Mouse (Mus musculus): ENCODE data around the gene Aqp1.
A peak's percentile ranks its signal among the peaks of the same experiment; 100 is the strongest.

Aqp1 gene

DNA sequence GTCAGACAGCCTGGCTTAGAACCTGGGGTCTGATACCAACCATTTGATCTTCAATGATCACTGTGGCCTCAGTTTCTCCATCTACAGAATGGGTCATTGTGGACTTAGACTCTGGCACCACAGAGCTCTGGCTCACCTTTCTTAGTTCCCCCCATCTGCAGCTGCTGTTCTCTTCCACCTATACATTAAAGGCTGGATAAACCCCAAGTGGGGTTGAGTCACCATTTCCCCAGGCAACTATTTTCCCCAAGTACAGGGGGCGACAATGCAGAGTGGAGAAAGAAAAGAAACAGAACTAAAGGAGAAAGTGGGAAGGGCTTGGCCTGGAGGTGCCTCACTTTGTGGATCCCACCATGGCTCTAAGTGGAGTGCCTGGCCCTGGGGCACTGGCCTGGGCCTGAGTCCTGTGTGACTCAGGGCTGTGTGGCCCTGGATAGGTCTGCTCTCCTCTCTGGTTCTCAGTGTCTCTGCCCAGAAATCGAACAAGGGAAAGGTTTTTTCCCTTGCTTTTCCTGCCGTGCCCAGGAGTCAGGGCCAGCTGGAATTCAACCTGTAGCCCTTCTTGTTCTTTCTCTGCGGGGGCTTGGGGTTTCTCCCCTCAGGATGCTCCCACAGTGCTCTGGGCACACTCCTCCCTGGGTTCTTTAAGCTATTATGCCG is 20.9 kb downstream of the Aqp1 start:
- no peak for DNase-seq (ENCODE audit: low spot score)

DNA sequence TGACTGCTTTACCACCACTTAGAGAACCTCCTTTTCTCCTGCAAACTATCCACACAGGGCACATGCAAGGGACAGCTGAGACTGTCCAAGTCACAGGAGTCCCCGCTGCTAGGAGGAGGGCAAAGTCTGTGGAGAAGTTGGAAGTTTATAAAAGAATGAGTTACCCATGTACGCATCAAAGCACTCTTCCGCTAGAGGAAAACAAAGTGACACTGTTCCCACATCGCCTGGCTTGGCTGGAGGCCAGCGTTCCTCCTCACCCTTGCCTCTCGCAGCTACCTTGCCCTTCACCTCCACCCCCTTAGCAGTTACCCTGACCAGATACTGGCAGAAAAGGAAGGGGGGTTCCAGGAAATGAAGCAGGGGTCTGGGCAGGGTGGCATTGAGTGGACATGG is 21.4 kb downstream of the Aqp1 start:
- no peak for DNase-seq (ENCODE audit: low spot score)

DNA sequence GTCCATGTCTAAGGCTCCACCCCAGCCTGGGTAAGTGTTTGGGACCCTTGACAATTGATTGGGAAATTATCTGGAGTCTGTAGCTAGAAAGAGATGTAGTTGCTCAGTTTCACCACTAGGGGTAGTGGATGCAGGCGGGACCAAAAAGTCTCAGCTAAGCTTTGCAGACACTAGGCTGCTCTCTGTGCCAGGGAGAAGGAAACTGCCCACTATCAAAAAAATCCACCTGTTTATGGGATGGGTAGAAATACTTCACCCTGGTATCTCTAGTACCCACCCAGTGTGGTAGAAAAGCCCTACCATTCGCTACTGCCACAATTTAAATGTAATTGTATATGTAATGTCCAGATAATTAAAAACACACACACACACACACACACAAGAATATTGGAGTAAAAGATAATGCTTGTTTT is 22.5 kb downstream of the Aqp1 start:
- peak; percentile 50 for DNase-seq (ENCODE audit: low spot score)

DNA sequence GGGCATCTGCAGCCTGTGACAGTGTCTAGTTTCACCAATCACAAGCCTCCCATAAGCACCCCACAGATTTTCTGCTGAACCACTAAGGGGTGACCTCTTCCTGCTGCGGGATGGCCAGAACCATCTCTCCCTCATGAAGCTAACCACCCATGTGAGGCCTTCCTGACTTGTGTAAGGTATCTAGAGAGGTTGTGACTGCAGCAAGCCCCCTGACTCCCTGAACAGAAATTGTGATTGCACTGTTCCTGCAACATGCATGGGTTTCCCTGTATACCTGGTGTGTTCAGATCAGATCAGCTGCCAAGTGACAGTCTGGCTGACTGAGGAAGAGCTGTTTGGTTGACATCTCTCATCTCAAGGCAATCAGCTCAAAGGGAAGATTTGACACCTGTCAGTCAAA is 26.4 kb downstream of the Aqp1 start:
- DNase-seq (ENCODE audit: low spot score), result no peak

DNA sequence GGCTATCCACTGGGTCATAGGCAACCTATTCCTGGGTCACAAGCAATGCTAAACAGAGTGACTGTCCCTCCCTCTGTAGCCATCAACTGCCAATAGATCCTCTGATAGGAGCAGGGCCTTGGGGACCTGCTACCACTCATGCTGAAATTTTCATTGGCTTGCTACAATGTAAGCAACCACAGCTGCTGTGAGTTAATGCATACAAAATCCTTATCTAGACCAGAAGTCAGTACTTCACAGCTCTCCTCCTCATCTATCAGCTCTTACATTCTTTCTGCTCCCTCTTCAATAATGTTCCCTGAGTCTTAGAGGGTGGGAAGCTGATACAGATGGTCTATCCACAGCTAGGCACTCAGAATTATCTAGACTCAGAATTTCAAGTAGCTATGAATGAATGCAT is 30.9 kb downstream of the Aqp1 start:
- DNase-seq (ENCODE audit: low spot score), result no peak

DNA sequence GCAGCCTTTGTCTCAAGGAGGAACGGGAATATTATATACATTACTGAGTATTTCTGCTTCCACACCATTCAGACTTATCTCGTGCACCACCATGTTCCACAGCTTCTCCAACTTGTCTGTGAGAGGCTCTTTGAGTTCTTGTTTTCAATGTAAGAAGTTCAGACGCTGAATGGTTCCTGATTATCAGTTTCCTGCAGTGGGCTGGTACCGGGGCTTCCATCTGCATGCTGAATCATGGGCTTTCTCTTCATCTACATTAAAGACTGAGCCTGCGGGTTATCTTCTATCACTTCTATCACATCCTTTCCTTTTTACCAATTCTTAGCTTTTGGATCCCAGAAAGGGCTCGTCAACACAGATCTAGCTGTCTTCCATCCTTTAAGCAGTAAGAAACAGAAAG is 34.6 kb downstream of the Aqp1 start:
- DNase-seq (ENCODE audit: low spot score), result no peak

DNA sequence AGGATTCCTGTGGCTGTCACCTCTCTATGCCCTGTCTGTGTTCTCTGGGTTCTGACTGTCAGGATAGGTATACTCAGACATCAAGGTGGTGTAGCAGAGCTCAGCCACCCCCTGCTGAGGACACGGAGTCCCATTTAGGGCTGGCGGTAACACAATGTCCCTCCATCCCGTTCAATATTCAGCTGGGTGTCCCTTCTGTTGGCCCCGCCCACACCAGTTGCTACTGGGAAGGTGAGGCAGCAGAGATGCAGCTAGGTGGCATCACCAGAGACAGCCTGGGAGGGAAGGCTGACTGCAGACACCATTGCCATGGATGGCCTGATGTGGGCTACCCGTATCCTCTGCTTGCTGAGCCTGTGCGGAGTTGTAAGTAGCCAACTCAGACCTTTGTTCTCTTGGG is 39.8 kb downstream of the Aqp1 start, which contains the start of gene Ghrhr:
Gene Ghrhr (plus strand): TSS at position 220 of the 400 bp plus-strand sequence.
- no peak for DNase-seq (ENCODE audit: low spot score)

DNA sequence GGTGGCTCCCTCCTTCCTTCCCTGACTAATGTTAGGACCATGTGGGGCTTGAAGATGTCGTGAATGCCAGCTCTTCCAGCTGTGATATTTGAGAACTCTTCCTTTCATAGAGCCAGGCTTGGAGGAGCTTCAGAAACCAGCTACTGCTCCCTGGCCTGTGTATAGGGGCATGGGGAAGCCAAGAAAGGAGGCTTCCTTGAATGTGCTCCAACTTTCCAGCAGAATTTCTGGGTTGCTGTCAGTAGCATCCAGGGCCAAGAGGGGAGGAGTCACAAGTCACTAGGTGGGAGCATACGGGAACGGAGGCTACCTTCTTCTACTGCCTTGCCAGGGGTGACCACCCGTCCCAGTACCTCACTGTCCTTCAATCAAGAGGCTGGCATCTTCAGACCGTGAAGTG is 40.3 kb downstream of the Aqp1 start:
- peak; percentile 48 for DNase-seq (ENCODE audit: low spot score)

DNA sequence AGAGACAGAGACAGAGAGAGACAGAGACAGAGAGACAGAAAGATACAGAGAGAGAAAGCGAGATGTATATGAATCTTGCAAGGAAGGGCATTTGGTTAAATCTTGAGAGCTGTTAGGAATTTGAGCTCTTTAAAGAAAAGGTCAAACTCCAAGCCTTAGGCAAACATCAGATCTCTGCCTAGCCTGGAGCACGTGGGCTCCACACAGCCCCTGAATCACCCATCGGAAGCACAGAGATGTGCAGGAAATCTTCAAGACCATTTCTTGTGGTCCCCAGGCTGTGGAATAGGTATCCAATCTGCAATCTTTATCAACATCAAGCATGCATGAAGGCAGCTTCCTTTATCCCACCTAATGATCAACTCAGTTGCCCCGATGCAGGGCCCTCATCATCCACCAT is 41.2 kb downstream of the Aqp1 start:
- no peak for DNase-seq (ENCODE audit: low spot score)

DNA sequence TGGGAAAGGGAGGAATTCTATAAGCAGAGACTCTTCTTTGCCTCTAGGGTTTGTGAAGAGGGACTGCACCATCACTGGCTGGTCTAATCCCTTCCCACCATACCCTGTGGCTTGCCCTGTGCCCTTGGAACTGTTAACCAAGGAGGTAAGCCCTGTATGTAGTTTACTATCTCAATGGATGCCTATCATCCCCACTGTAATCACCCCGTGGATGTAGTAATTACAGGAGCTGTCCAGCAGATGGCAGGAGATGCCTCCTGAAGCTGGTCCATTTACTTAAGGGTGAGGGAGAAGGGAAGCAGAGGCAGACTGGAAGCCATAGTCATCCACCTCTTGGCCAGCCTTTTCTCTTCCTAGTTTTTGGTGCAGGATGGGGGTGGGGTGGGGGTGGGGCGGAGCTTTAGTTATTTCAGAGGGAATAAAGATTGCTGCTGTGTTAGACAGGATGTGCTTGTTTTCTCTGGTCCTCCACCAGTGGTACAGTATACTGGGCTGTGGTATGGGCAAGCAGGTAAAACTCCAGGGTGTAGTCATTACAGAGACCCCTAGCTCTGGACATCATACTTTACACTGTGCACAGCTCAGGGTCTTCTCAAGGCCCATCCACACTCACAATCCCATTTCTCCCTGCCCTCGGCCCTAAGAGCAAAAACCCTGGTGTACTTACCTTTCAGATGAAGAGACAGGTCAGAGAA is 43.6 kb downstream of the Aqp1 start:
- DNase-seq (ENCODE audit: low spot score), result peak; percentile 31

DNA sequence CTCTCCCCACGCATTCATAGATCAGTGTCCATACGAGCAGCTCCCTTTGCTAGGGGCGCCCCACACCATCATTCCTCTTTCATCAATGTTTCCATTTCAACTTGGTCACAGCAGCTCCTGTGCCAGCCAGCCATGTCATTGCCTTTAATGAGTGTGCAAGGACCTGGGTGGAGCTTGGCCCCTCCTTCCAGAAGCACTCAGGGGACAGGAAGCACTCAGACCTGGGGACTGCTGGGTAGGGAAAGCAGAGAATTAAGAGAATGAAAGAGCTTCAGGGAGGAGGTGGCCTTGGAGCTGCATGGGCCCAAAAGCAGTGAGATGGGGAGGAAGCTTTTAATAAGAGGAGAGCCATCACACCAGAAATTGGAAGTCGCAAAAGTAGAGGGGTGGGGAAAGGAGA is 45.7 kb downstream of the Aqp1 start:
- no peak for DNase-seq (ENCODE audit: low spot score)

DNA sequence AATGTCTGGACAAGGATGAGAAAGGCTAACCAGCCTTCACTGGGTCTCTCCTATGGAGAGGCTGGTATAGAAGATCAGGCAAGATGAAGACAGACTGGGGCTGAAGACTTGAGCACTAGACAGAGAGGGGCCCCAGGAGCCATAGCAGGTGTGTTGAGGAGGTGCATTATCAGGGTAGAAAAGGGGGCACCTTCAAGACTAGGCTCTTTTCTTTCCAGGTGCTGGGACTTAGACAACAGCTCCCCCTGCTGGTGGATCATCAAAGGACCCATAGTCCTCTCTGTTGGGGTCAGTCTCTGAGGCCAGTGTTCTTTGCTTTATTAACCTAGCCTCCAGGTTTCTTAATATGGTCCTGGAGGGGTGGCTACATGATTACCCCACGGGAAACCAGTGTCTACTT is 47.7 kb downstream of the Aqp1 start:
- peak; percentile 82 for DNase-seq (ENCODE audit: low spot score)

DNA sequence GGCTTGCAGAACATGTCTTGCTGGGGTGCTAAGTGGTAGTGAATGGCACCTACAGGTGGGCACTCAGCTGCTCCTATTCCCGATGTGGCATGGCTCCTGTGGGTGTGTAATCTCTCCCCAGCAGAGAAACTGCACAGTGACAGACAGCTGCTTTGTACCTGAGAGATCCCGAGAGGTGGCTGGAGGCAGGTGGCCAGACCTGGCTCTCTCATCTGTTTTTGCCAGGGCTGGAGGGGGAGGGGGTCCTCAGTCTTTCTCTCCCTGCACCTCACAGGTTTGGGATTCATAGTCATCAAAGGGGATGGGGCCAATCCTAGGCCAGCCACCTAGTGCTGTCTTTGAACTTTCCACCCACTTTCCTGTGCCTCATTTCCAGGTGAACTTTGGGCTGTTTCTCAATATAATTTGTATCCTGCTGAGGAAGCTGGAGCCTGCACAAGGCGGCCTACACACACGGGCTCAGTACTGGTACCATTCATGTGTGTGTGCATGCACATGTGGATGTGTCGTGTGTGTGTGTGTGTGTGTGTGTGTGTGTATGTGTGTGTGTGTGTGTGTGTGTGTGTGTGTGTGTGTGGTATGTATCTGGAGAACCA is 48.2 kb downstream of the Aqp1 start:
- DNase-seq (ENCODE audit: low spot score), result no peak

DNA sequence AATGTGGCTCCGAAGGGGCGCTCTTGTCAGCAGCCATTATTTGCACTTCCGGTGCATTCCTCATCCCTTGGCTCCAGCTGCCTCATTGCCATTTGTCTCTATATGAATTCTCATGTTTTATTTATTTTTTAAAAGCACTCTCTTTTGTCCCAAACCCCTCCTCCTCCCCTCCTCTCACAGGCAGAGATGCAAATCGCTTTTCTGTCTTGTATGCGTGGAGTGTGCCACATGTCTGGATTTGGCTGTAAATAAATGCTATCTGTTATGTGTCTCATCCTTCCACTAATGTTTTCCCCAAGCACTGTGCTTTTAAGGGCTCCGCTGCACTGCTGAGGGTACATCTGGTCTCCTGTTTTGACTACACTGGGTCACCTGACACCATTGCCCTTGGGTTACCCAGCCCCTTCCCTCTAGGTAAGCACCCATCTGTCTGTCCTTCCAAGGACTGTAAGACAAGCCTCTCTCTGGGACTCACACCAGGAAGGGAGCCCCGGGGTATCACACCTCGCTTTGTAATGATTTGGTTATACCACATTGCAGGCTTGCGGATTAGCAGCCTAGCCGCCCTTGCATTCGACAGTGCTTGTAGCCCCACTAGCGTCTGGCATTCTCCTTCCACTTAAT is 52.4 kb downstream of the Aqp1 start:
- DNase-seq (ENCODE audit: low spot score), result no peak

DNA sequence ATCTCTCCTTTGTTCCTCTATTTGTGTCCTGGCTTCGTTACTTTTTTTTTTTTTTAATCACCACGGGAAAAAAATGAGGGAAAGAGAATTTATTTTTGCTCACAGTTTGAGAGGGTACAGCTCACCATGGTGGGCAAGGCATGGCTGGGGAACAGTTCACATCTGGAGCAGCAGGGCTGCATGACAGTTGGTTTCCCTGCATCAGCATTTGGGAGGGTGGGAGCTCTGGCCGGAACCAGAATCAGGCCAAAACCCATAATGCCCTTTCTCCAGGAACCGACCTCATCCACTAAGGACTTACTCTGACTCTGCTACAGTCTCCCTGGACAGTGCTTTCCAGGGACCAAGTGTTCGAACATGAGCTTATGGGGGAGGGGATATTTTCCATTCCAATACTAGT is 53.1 kb downstream of the Aqp1 start:
- no peak for DNase-seq (ENCODE audit: low spot score)

DNA sequence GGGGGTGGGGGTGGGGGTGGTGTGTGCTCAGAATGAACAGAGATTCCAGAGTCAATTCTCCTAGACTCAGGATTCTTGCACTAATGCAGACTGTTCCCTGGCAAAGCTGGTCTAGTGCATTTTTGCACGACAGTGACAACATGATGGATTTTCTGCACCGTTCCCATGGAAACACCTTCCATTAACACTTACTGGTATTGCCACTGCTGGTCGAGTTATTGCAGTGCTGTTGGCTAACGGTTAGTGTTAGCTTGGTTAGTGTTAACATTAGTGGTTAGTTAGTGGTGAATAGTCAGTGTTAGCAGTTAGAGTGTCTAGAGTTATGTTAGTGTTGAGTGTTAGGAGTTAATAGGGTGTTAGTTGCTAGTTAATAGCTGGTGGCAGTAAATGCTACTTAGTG is 55.6 kb downstream of the Aqp1 start:
- no peak for DNase-seq (ENCODE audit: low spot score)

DNA sequence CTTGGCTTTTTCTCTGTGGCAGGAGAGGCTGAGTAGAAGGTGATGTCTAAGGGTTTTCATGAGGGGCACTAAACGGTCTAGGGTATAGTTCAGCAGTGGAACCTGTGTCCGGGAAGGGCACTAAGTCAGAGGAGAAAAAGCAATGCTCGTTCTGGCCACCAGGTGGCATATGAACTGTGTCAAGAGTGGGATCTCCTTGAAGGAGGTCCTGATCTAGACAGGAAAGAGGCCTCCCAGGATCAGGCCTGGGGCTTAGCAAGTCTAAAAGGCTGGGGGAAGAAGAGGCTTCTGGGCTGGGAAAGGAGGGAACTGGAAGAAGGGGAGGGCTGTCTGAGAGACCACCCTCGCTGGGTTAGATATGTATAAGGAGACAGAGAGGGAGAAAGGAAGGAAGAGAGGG is 56.2 kb downstream of the Aqp1 start:
- peak; percentile 83 for DNase-seq (ENCODE audit: low spot score)

DNA sequence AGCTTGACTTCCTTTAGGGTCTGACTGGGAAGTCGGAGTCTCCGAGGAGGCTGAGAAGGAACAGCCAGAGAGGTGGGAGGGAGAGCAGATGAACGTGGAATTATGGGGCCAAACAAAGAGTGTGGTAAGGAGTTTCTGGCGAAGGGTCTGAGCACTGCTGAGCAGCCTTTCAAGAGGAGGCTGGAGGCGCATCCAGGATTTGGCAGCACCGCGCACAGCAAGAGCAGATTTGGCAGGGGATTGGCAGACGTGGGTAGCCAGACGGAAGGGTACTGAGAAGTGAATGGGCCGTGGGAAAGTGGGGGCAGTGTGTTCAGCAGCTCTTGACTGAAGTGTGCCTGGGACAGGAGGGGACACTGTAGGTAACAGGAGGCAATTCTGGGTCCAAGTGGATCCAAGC is 58.6 kb downstream of the Aqp1 start:
- no peak for DNase-seq (ENCODE audit: low spot score)

DNA sequence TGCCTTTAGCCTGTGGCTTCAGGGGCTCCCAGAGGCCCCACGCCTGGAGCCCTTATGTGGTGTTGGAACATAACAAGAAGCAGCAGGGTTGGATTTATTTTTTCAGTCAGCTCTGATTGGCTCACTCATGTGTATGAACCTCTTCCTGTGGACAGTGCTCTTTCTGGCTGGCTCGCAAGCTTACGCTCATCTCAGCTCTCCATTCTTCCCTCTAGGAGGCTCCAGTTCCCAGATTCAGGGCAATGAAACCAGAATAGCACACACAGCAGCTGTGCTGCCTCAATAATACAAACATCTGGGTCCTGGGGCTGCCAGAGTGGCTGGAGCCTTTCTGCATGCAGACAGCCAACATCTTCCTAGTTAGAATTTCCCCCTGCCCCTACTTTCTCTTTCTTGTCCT is 59.9 kb downstream of the Aqp1 start:
- peak; percentile 49 for DNase-seq (ENCODE audit: low spot score)

DNA sequence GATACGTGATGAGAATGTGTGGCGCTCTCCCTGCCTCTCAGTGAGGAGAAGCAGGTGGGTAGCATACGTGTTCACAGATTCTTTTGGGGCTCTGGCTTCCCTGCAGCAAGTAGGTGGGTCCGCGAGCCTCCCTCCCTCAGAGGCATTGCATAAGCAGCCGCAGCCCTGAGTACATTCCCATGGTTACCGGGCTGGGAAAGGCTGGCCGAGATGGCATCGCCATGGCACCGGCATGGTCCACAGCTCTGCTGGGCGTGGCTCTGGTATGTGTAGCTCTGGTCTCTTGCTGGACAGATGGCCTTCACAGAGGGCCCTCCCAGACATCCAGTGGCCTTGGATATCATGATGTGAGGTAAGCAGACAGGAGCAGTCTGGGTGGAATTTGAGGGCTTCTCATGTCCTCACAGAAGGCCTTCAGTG is 60.4 kb downstream of the Aqp1 start:
- no peak for DNase-seq (ENCODE audit: low spot score)
